Mouse (Mus musculus) neural tube, embryonic 11.5 days (tissue): ENCODE measurements around the gene Vpreb3. TPM values are rescaled to one million over a fixed set of nuclear protein-coding genes. Genes with fewer than 3 reads are reported as not detected.

Experiments used
- ATAC-seq: fragments of 200-750 bp; cut with Nextera tagmentation; 2 replicates; pipeline ENCODE4 v1.8.0; 2017; ENCODE audit warnings: moderate number of reproducible peaks, mild to moderate bottlenecking, moderate TSS enrichment, moderate library complexity; ENCODE audit not compliant: insufficient read depth, low FRiP score, low TSS enrichment
- DNase-seq: peaks from one replicate; pipeline ENCODE4 v3.0.0-alpha.2; 2015; ENCODE audit warnings: low spot score
- H3K27ac ChIP-seq: fragments of 300-500 bp; sonication (generic); 2 replicates; pipeline ENCODE4 v1.5.1; 2014; ENCODE audit warnings: low read depth, mild to moderate bottlenecking, low read length
- H3K27me3 ChIP-seq: fragments of 300-500 bp; sonication (generic); 2 replicates; pipeline ENCODE4 v1.6.1; 2014; ENCODE audit warnings: mild to moderate bottlenecking, low read length, mixed read lengths; ENCODE audit not compliant: control insufficient read depth, insufficient read depth
- H3K36me3 ChIP-seq: fragments of 300-500 bp; sonication (generic); 2 replicates; pipeline ENCODE4 v1.6.1; 2014; ENCODE audit warnings: mild to moderate bottlenecking, low read length, moderate library complexity, mixed read lengths; ENCODE audit not compliant: control insufficient read depth, insufficient read depth
- H3K4me1 ChIP-seq: fragments of 300-500 bp; sonication (generic); 2 replicates; pipeline ENCODE4 v1.6.1; 2014; ENCODE audit warnings: low read length, mixed read lengths; ENCODE audit not compliant: control insufficient read depth, insufficient read depth
- H3K4me2 ChIP-seq: fragments of 300-500 bp; sonication (generic); 2 replicates; pipeline ENCODE4 v1.6.1; 2014; ENCODE audit warnings: low read depth, mild to moderate bottlenecking, moderate library complexity
- H3K4me3 ChIP-seq: fragments of 300-500 bp; sonication (generic); 2 replicates; pipeline ENCODE4 v1.5.1; 2014; ENCODE audit warnings: low read depth, low read length
- H3K9ac ChIP-seq: fragments of 300-500 bp; sonication (generic); 2 replicates; pipeline ENCODE4 v1.6.1; 2014; ENCODE audit warnings: mild to moderate bottlenecking, low read length
- H3K9me3 ChIP-seq: fragments of 300-500 bp; sonication (generic); 2 replicates; pipeline ENCODE4 v1.6.1; 2016; ENCODE audit warnings: low read length; ENCODE audit not compliant: control insufficient read depth
- WGBS: fragments of 180-500 bp; shearing (Covaris S2); extraction: QIAGEN DNeasy Blood & Tissue Kit; methylation state at CpG from one replicate; pipeline ENCODE4 v1.1.7; 2014; 5-methylcytosine and 5-hydroxymethylcytosine counted together
- polyA plus RNA-seq: library from polyadenylated mRNA; unstranded; fragments of >200 nt; fragmentation: Nextera tagmentation; extraction: Ambion mirVana; gene quantifications from 2 replicates; pipeline ENCODE4 v1.2.1, GENCODE M21; 2014

The Vpreb3 gene
- polyA plus RNA-seq = 0.53 TPM in 1 of 2 replicates, not detected in the other

DNA sequence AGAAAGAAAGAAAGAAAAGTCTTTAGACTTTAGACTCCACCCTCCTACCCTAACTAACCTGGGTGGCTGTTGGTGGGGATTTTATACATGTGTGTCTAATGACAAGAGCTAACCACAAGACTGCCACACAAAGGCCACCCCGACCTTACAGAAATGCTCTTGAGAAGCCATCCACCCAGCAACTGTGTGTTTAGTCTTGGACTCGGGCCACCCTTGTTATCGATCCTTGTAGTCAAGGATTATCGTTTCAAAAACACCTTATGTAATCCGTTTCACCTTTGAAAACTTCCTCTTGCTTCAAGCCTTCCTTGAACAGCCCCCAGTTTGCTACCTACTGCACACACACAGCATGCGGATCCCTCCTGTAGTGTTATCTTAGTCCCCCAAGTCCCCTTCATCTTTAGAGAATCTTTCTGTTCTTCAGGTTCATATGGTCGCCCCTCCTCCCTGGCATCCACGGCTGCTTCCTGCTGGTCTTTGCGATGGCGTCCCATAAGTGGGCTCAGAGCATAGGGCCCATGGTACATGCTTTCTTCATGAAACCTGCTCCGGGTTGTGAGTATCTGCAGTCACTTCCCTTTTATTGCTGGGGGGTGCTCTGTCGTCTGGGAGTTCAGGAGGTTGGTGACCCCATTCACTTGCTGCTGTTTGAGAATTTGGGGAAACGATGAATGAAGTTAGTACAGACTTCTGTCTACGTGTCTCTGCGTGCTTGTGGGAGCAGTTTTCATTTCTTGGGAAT is at the start of gene Vpreb3:
Vpreb3 (plus strand) TSS at position 322 of the 742 bp plus-strand sequence.
- Histone ChIP-seq H3K9me3 (no peaks in the 10 kb centered on the region), H3K4me1 (peaks cover 6% of the 10 kb centered on the region; the same call in 1 of the 2 replicates), H3K27me3 (no peaks in the 10 kb centered on the region), H3K36me3 (no peaks in the 10 kb centered on the region), H3K4me3 (no peak within 1 kb of the TSS), H3K9ac (no peak within 1 kb of the TSS), H3K27ac (0 out of 2 replicates have a peak within 1 kb of the TSS, but pooled peaks have one; percentile 51), H3K4me2 (no peak within 1 kb of the TSS)
- ATAC-seq (no peak), DNase-seq (no peak)
- WGBS = 81% methylated on average over 15 of the region's 15 CpGs

- DNase-seq (peak; percentile 96), ATAC-seq (peak; percentile 100)
- Histone ChIP-seq H3K27me3 (no peaks in the 10 kb centered on the region), H3K4me2 (peak within 1 kb of the TSS; percentile 79), H3K9me3 (no peaks in the 10 kb centered on the region), H3K9ac (peak within 1 kb of the TSS; percentile 55), H3K27ac (0 out of 2 replicates have a peak within 1 kb of the TSS, but pooled peaks have one; percentile 20), H3K36me3 (peaks cover 13% of the 10 kb centered on the region; the same call in 1 of the 2 replicates), H3K4me1 (peaks cover 10% of the 10 kb centered on the region), H3K4me3 (peak within 1 kb of the TSS; percentile 35)
- WGBS = 1% methylated on average over 51 of the region's 51 CpGs
Measured at GRCm38 (mm10) chr10:75893089-75893750, 49.6 kb upstream of the Vpreb3 start, which contains the start of gene Derl3. TSS of gene Derl3 (plus strand) at chr10:75893413.

DNA sequence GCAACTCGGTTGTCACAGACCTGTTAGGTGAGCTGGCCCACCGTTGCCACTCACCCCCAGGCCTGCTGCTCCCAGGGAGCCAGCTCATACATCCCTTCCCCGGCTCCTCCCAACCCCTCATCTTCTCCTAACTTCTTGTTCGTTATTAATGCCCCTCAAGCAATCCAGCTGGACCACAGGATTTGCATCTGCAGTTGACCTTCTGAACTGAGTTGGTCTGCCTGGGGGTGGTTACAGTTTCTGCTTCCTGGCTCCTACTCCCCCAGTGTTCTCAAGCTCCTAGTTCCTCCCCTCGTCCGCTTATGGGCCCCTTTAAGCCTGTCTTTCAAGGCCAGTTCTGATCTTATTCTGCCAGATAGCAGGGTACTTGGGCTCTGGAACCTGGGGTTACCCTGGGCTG is 48.3 kb upstream of the Vpreb3 start:
- 74% methylated on average over 6 of the region's 6 CpGs for WGBS

GRCm38 (mm10) chr10:75895730-75896129 is 47.1 kb upstream of the Vpreb3 start:
- Histone ChIP-seq H3K4me1 (peaks cover 10% of the 10 kb centered on the region), H3K9me3 (no peaks in the 10 kb centered on the region), H3K36me3 (peaks cover 13% of the 10 kb centered on the region; the same call in 1 of the 2 replicates), H3K4me3 (no peak overlapping the region), H3K9ac (no peak overlapping the region), H3K27ac (no peak overlapping the region), H3K4me2 (no peak overlapping the region), H3K27me3 (no peaks in the 10 kb centered on the region)
- DNase-seq (no peak), ATAC-seq (no peak)
- WGBS = 88% methylated on average over 5 of the region's 5 CpGs

More for the DNA sequence above, 48.3 kb upstream of the Vpreb3 start:
- no peak overlapping the region for H3K4me3 ChIP-seq
- peaks cover 13% of the 10 kb centered on the region; the same call in 1 of the 2 replicates for H3K36me3 ChIP-seq
- peaks cover 10% of the 10 kb centered on the region for H3K4me1 ChIP-seq
- no peak for ATAC-seq
- H3K9ac ChIP-seq = no peak overlapping the region
- H3K9me3 ChIP-seq = no peaks in the 10 kb centered on the region
- H3K27me3 ChIP-seq = no peaks in the 10 kb centered on the region
- no peak for DNase-seq
- no peak overlapping the region for H3K27ac ChIP-seq
- no peak overlapping the region for H3K4me2 ChIP-seq

DNA sequence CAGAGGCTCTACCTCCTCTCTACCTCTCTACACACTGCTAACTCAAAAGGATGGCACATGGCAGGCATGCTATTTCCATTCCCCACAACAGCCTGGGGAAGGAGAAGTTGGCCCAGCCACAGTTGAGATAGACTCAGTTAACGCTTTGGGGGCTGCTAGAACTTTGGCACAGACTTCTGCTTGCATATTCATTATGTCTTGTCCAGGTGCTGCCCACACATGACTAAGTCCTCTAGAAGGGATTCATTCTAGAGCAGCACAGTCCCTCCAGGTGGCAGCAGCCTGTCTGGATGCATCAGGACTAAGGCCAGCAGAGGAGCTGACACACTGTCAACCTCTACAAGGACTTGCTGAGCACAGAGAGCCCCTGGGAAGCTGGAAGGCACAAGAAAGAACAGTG is 46.6 kb upstream of the Vpreb3 start:
- ATAC-seq (no peak), DNase-seq (no peak)
- Histone ChIP-seq H3K27me3 (no peaks in the 10 kb centered on the region), H3K4me3 (no peak overlapping the region), H3K36me3 (peaks cover 13% of the 10 kb centered on the region; the same call in 1 of the 2 replicates), H3K27ac (no peak overlapping the region), H3K4me1 (peaks cover 10% of the 10 kb centered on the region), H3K4me2 (no peak overlapping the region), H3K9ac (no peak overlapping the region), H3K9me3 (no peaks in the 10 kb centered on the region)
- 96% methylated on average over 1 of the region's 1 CpGs for WGBS

GRCm38 (mm10) chr10:75897373-75897772 is 45.5 kb upstream of the Vpreb3 start:
- H3K4me2 ChIP-seq = no peak overlapping the region
- ATAC-seq (no peak), DNase-seq (peak; percentile 79)
- 44% methylated on average over 6 of the region's 6 CpGs for WGBS
- H3K27ac ChIP-seq = no peak overlapping the region
- H3K9ac ChIP-seq = no peak overlapping the region
- H3K36me3 ChIP-seq = peaks cover 21% of the 10 kb centered on the region
- no peaks in the 10 kb centered on the region for H3K9me3 ChIP-seq
- peaks cover 10% of the 10 kb centered on the region for H3K4me1 ChIP-seq
- no peaks in the 10 kb centered on the region for H3K27me3 ChIP-seq
- H3K4me3 ChIP-seq = no peak overlapping the region

DNA sequence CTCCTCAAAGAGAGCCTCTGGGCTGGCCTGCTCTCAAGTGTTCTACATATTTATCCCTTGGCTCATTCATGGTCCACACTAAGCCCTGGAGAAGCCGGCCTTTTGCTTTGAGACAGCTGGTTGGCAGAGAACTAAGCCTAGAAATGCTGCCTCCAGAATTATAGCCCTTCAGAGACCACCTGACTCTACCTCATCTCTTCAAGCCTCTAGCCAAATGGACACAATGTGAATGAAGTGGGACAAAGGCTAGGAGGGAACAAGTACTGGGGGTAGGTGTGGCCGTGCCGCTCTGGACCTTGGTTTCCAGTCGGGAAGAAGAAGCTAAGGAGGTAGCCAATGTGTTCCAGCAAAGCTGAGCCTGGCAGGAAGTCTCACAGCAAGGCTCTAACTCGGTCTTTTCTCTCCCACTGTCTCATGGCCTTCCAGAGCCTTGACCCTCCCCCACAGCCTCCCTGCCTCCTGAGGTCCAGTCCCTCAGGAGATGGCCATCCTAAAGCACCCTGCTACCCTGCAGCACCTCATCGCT is 44.8 kb upstream of the Vpreb3 start:
- no peaks in the 10 kb centered on the region for H3K9me3 ChIP-seq
- no peak overlapping the region for H3K27ac ChIP-seq
- H3K27me3 ChIP-seq = no peaks in the 10 kb centered on the region
- peaks cover 26% of the 10 kb centered on the region for H3K36me3 ChIP-seq
- H3K9ac ChIP-seq = no peak overlapping the region
- WGBS = 77% methylated on average over 6 of the region's 6 CpGs
- H3K4me3 ChIP-seq = no peak overlapping the region
- ATAC-seq = no peak
- no peak for DNase-seq
- peaks cover 7% of the 10 kb centered on the region for H3K4me1 ChIP-seq
- no peak overlapping the region for H3K4me2 ChIP-seq

DNA sequence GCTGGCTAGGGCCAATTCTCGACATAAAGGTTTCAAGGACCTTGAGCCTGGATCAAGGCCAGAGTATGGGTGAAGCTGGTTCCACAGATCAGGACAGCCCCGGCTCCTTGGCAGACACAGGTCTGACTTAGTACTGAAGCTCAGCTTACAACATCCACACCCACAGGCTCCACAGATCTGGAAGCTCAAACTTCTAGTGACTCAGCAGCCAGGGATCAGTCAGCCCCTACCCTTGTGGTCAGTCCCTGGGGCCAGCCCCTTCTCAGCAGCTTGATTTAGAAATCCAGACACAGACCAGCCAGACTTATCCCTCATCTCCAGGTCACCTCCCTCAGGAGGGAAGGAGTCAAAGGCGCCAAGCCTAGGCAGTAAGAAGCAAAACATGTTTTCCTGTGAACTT is 44.0 kb upstream of the Vpreb3 start:
- WGBS = 86% methylated on average over 3 of the region's 3 CpGs
- peaks cover 2% of the 10 kb centered on the region for H3K4me1 ChIP-seq
- H3K9me3 ChIP-seq = no peaks in the 10 kb centered on the region
- no peak for ATAC-seq
- no peak overlapping the region for H3K4me2 ChIP-seq
- peaks cover 33% of the 10 kb centered on the region for H3K36me3 ChIP-seq
- no peak for DNase-seq
- no peak overlapping the region for H3K9ac ChIP-seq
- H3K27me3 ChIP-seq = no peaks in the 10 kb centered on the region
- no peak overlapping the region for H3K27ac ChIP-seq
- H3K4me3 ChIP-seq = no peak overlapping the region
